Mouse (Mus musculus) gastrocnemius, adult 8-10 months (tissue): ENCODE data around the gene Prr12. TPM values are rescaled to one million over a fixed set of nuclear protein-coding genes. Genes with fewer than 3 reads are reported as not detected.

Experiments
- DNase-seq, 2 experiments: peaks; one replicate each; pipeline ENCODE4 v3.0.0; 2022; ENCODE audit warnings: low spot score in 2 of 2
- microRNA-seq: library from miRNA; unstranded; fragments of <30 nt; microRNA quantifications from one replicate; pipeline ENCODE4 v1.2.0, GENCODE M21; 2022
- total RNA-seq, 4 experiments: library from RNA; stranded (reverse); gene quantifications; 2 replicates each; pipeline ENCODE4 v1.2.4; 2022

Prr12 gene
- total RNA-seq, 4 experiments from 2014 or later = 15.3 to 17.5 (median 15.9) TPM

- no peak for DNase-seq
Measured at GRCm38 (mm10) chr7:45000539-45001114, 52.1 kb downstream of the Prr12 start.

- no peak for DNase-seq
Measured at GRCm38 (mm10) chr7:44999753-45000152, 52.9 kb downstream of the Prr12 start.

- peak in 1 of 2 experiments; percentile 51 for DNase-seq
Measured at GRCm38 (mm10) chr7:44998501-44998955, 54.2 kb downstream of the Prr12 start, which contains the start of gene Bcl2l12. Gene Bcl2l12 (minus strand): TSS chr7:44998712.

- DNase-seq = no peak
Measured at GRCm38 (mm10) chr7:44997940-44998428, 54.7 kb downstream of the Prr12 start.

GRCm38 (mm10) chr7:44997231-44997939 lies 55.3 kb downstream of the Prr12 start, which contains the start of gene Irf3:
Gene Irf3 (plus strand): TSS chr7:44997648.
- DNase-seq = peak; percentile 93 to 94

GRCm38 (mm10) chr7:44996672-44997071 lies 56.0 kb downstream of the Prr12 start:
- no peak for DNase-seq

- DNase-seq = no peak
Measured at GRCm38 (mm10) chr7:44986879-44987718, 65.6 kb downstream of the Prr12 start.

GRCm38 (mm10) chr7:44986192-44986878 lies 66.3 kb downstream of the Prr12 start, which contains the start of gene Prmt1:
Gene Prmt1 (minus strand): TSS chr7:44986568.
- peak; percentile 98 to 99 for DNase-seq

GRCm38 (mm10) chr7:44985595-44986191 lies 67.0 kb downstream of the Prr12 start:
- peak; percentile 56 to 73 for DNase-seq

GRCm38 (mm10) chr7:44984833-44985164 lies 67.9 kb downstream of the Prr12 start:
- no peak for DNase-seq

GRCm38 (mm10) chr7:44983944-44984832 lies 68.5 kb downstream of the Prr12 start:
- peak in 1 of 2 experiments; percentile 70 for DNase-seq

- peak; percentile 81 to 82 for DNase-seq
Measured at GRCm38 (mm10) chr7:44983085-44983484, 69.6 kb downstream of the Prr12 start.

- DNase-seq = no peak
Measured at GRCm38 (mm10) chr7:44981539-44981938, 71.1 kb downstream of the Prr12 start.

GRCm38 (mm10) chr7:44978300-44978699 lies 74.4 kb downstream of the Prr12 start:
- DNase-seq = no peak

Small RNA genes within 50 kb of the gene (microRNA-seq; reads per million reads assigned to microRNA genes)
- not detected for gene Mir7054

Other genes starting within 250 kb of the Prr12 start
- 10 to 100 TPM; 18.8 to 25.8 (median 22.7) TPM for gene Nup62, start 236.8 kb downstream of the Prr12 start, total RNA-seq
- 1 to 10 TPM; 1.8 to 4.4 (median 2.6) TPM for gene Il4i1, start 236.5 kb downstream of the Prr12 start, total RNA-seq
- gene Atf5, start 236.2 kb downstream of the Prr12 start, total RNA-seq = 10 to 100 TPM; 71.2 to 97.1 (median 77.4) TPM
- gene Akt1s1, start 203.9 kb downstream of the Prr12 start, total RNA-seq = 100 to 1,000 TPM; 139 to 158 (median 141) TPM
- 10 to 100 TPM; 58.9 to 71.3 (median 63.3) TPM for gene Tbc1d17, start 203.8 kb downstream of the Prr12 start, total RNA-seq
- 10 to 100 TPM; 21.2 to 23.9 (median 22.4) TPM for gene Pnkp, start 195.7 kb downstream of the Prr12 start, total RNA-seq
- 100 to 1,000 TPM; 146 to 178 (median 160) TPM for gene Ptov1, start 183.1 kb downstream of the Prr12 start, total RNA-seq
- gene Med25, start 160.2 kb downstream of the Prr12 start, total RNA-seq = 10 to 100 TPM; 64.0 to 79.1 (median 71.0) TPM
- gene Fuz, start 156.8 kb downstream of the Prr12 start, total RNA-seq = 10 to 100 TPM; 17.4 to 27.1 (median 18.7) TPM
- 10 to 100 TPM; 63.5 to 67.9 (median 65.5) TPM for gene Ap2a1, start 123.4 kb downstream of the Prr12 start, total RNA-seq
- gene Tsks, start 109.7 kb downstream of the Prr12 start, total RNA-seq = not detected
- gene Cpt1c, start 78.0 kb downstream of the Prr12 start, total RNA-seq = 1 to 10 TPM in 1 of 4 experiments, under 1 TPM in 3; 0.61 to 1.3 (median 0.71) TPM
- gene Prmt1, start 66.3 kb downstream of the Prr12 start, total RNA-seq = 100 to 1,000 TPM; 144 to 162 (median 152) TPM
- gene Irf3, start 55.2 kb downstream of the Prr12 start, total RNA-seq = 10 to 100 TPM; 13.5 to 22.2 (median 17.9) TPM
- gene Bcl2l12, start 54.2 kb downstream of the Prr12 start, total RNA-seq = 10 to 100 TPM in 1 of 4 experiments, 1 to 10 TPM in 3; 8.2 to 13.0 (median 9.4) TPM
- gene Scaf1, start 36.5 kb downstream of the Prr12 start, total RNA-seq = 10 to 100 TPM; 43.2 to 50.7 (median 48.4) TPM
- 10 to 100 TPM; 20.1 to 25.7 (median 21.3) TPM for gene Rras, start 34.9 kb downstream of the Prr12 start, total RNA-seq
- gene Nosip, start 9.5 kb upstream of the Prr12 start, total RNA-seq = 10 to 100 TPM; 24.5 to 31.0 (median 28.2) TPM
- 10 to 100 TPM in 2 of 4 experiments, 1 to 10 TPM in 2; 7.2 to 13.3 (median 10.6) TPM for gene Prrg2, start 9.8 kb upstream of the Prr12 start, total RNA-seq
- gene Rcn3, start 39.3 kb upstream of the Prr12 start, total RNA-seq = 10 to 100 TPM in 1 of 4 experiments, 1 to 10 TPM in 3; 4.1 to 10.2 (median 7.5) TPM
- 10 to 100 TPM; 23.8 to 37.0 (median 30.0) TPM for gene Fcgrt, start 51.0 kb upstream of the Prr12 start, total RNA-seq
- gene Rps11, start 71.6 kb upstream of the Prr12 start, total RNA-seq = 100 to 1,000 TPM; 471 to 554 (median 519) TPM
- 100 to 1,000 TPM; 647 to 843 (median 690) TPM for gene Rpl13a, start 75.9 kb upstream of the Prr12 start, total RNA-seq
- not detected for gene Gm45713, start 83.3 kb upstream of the Prr12 start, total RNA-seq
- gene Flt3l, start 83.6 kb upstream of the Prr12 start, total RNA-seq = 1 to 10 TPM in 3 of 4 experiments, under 1 TPM in 1; 0.94 to 2.7 (median 2.3) TPM
- 10 to 100 TPM; 34.6 to 42.1 (median 38.3) TPM for gene Pih1d1, start 101.4 kb upstream of the Prr12 start, total RNA-seq
- 10 to 100 TPM; 10.4 to 16.9 (median 13.7) TPM for gene Aldh16a1, start 101.7 kb upstream of the Prr12 start, total RNA-seq
- gene Slc17a7, start 111.1 kb upstream of the Prr12 start, total RNA-seq = under 1 TPM; 0.21 to 0.39 (median 0.31) TPM
- not detected for gene Gfy, start 126.7 kb upstream of the Prr12 start, total RNA-seq
- gene Pth2, start 128.1 kb upstream of the Prr12 start, total RNA-seq = not detected
- under 1 TPM in 1 of 4 experiments, not detected in 3; 0.25 TPM for gene Ccdc155, start 152.0 kb upstream of the Prr12 start, total RNA-seq
- not detected for gene Dkkl1, start 159.3 kb upstream of the Prr12 start, total RNA-seq
- gene Tead2, start 162.9 kb upstream of the Prr12 start, total RNA-seq = 1 to 10 TPM in 3 of 4 experiments, under 1 TPM in 1; 0.77 to 3.1 (median 1.7) TPM
- gene Cd37, start 186.2 kb upstream of the Prr12 start, total RNA-seq = 1 to 10 TPM in 3 of 4 experiments, under 1 TPM in 1; 0.15 to 2.0 (median 1.2) TPM
- gene Slc6a16, start 188.2 kb upstream of the Prr12 start, total RNA-seq = not detected
- gene Slc6a21, start 224.6 kb upstream of the Prr12 start, total RNA-seq = not detected